Mouse (Mus musculus) c-Kit-positive CD71-negative TER-119-negative erythroid progenitor cells, embryonic 14.5 days (primary cell): Measurements from ENCODE around the gene Gm12166.

Source experiments
- DNase-seq: peaks from one replicate; pipeline ENCODE4 v3.0.0-alpha.2; 2013; ENCODE audit warnings: low read depth

Gm12166 gene

DNA sequence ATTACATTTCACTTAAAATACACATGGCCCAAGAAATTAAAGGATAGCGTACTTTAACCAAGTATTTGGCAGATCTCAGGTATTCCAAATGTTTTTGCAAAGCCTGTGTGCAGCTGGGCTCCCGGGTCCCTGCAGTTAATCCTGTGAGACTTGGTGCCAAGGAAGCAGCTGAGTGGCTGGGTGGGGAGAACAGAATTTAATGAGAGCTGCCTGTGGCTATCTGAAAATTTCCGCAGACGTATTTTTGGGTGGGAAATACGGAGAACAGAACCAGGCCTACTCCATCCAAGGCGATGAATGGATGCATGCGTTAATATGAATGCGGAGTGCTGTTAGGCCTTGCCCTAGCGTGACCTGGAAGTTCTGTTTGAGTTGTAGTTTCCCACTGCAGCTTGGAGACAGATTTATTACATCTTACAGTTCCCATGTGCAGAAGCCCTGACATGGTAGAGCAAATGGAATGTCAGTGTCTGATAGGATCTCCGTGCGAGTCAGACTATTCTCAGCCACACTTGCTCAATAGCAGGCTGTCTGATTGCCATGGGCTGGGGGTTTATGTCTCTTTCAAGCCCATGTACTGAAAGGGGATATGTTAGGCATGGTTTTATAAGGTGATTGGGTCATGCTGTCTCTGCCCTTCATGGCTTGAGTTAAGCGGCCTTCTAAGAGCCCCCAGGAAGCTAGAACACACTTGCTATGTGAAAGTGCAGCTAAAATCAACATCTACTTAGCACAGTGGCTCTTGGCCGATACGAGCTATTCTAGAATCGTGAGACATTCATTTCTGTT is 21.1 kb upstream of the Gm12166 start:
- DNase-seq = no peak

GRCm38 (mm10) chr11:46072466-46073060 is 20.4 kb upstream of the Gm12166 start:
- no peak for DNase-seq

DNA sequence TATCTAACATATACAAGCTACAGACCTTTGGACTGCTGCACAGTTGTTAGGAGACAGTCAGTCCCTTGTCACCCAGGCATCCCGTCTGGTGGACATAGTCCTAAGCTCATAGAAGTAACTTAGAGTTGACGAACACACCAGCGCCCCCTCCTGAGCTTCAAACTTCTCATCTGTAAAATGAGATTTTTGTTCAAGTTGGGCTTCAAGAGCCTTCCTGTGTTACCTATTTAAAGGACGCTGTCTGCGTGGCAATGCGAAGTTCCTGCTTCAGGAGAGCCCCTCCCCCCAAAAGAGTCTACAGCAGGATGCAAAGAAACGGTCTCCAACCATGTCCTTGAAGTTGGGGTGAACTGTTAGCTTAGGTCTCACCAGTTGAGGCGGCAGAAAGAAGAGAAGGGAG is 18.7 kb upstream of the Gm12166 start:
- DNase-seq = no peak

DNA sequence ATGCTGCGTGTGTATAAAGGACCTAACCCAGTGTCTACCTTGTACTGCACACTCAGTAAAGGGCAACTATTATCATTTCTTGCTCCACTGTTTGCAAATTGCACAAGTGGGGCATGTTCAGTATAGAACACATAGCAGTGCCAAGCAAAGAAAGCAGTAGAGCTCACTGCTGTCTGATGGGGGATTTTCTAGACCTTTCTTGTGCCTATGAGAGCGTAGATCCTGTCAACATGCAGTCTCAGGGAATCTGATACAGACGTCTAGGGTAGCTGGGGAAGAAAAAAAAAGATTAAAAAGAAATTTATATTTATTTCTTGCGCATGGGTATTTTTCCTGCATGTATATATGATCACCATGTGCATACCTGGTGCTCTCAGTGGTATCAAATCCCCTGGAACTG is 18.0 kb upstream of the Gm12166 start:
- DNase-seq = no peak

DNA sequence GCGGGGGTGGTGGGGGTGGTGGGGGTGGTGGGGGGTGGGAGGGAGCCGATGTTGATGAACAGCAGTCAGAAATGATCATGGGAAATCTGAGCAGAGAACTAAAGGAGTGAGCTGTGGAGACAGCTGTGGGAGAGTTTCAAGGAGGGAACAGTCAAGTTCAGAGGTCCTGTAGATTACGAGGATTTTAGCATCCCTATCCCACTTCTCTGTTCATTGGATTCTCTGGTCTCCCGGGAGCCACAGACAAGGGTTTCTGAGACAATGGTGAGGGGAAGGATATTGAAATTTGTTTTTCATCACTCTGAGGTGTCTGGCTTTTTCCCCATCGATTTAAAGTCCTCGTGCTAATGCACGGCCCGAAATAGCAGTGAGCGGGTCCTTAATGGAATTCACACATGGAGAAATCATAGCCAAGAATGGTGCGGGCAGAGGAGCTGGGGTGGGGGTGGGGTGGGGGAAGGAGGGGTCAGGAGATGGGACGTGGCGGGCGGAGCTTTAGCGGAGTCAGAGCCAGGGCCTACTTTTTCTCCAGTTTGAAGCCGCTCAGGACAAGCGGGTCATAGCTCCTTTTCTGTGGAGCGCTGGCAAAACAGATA is 17.4 kb upstream of the Gm12166 start:
- no peak for DNase-seq

GRCm38 (mm10) chr11:46068756-46069407 is 16.8 kb upstream of the Gm12166 start:
- DNase-seq = no peak

DNA sequence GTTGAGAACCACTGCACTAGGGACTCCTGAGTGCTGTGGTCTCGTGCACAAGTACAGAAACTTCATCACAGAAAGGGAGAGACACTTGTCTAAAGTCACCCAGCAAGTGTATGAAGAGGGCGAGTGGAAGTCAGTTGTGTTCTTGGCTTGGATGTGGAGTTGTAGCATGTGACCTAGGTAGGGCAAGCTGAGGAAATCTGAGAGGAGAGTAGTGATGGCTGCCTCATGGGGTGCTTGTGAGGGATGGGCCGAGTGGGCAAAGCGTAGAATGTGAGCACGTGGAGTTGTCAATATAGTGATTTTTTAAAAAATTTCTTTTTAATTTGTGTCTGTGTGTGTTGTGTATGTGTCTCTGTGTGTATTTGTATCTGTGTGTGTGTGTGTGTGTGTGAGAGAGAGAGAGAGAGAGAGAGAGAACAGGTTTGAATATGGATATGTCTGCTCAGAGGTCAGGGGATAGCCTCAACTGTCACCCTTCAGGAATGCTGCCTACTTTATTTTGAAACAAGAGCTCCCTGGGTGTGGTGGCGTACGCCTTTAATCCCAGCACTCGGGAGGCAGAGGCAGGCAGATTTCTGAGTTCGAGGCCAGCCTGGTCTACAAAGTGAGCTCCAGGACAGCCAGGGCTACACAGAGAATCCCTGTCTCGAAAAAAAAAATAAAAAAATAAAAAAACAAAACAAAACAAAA is 15.4 kb upstream of the Gm12166 start:
- no peak for DNase-seq

- DNase-seq = no peak
Measured at GRCm38 (mm10) chr11:46065201-46066011, 13.3 kb upstream of the Gm12166 start.

DNA sequence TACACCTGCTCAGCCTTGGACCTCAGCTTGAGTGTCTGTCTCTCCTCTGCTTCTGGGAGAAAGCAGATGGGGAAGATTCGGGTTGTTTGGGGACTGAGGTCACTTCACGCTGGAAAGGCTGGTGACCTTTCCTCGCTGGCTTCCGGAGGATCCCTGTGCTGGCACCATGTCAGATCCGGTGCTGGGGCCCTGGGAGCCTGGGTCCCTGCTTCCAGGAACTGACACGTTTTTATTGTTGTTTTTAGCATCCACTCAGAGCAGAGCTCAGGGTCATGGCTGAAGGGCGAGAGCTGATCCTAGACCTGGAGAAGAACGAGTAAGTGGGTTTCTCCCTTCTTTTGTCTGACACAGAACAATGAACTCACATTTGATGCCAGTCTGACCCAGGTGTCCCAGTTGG is 12.6 kb upstream of the Gm12166 start:
- DNase-seq = no peak

DNA sequence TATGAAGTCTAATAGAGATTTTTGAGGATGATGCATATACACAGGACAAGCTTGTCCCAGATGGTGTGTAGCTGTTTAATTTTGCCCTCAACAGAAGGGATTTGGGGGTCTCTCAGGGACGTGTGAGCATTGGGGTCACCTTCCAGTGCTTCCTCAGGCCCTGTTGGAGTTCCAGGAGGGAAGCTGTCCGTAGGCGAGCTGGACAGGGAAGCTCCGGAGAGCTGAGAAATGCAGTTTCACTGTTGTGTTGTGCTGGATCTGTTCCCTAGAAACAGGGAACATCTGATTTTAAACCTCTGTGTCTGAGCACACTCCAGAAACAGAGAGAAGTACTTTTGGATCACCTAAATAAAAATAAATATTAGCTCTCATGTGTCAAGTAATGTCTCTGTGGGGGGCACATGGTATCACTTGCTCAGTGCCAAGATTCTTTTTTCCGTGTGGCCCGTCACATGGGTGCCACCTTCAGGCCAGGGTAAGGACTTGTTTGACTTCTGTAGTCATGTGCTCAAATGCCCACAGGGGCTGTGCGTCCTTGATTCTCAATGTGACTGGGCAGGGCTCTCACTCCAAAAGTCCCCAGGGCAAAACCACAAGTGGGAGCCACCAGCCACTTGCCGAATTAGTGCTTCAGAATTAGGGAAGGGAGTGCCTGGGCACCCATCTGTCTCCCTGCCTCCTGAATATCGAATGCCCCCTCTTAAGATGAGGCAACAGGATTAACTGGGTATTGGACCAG is 11.0 kb upstream of the Gm12166 start:
- no peak for DNase-seq

GRCm38 (mm10) chr11:46062569-46062968 is 10.4 kb upstream of the Gm12166 start:
- DNase-seq = no peak

DNA sequence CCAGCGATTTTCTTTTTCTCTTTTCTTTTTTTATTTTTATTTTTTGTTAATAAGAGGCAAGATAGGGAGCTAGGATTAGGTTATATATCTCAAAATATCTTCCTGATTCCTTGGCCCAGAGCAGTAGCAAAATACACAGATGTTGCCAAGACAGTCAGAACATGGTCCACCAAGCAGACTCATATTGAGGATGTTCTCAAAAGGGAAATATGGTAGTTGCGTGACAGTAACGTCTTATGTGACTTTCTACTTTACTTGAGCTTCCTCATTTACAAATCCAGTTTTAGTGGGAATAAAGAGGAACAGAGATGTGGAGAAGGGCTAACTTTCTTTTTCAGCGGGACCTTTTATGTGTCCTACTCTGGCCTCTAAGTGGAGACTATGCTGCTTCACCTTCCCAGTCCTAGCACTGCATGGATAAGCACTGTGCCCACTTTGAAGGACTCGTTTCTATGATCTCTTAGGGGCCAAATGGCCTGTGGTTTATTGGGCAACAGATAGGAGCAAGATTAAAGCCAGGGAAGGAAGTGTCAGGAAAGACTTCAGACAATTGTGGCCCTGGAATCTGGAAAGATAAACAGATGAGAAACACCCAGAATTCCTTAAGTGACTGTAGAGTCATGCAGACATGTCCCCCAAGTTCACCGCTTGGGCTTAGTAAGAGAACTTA is 9.8 kb upstream of the Gm12166 start:
- no peak for DNase-seq

DNA sequence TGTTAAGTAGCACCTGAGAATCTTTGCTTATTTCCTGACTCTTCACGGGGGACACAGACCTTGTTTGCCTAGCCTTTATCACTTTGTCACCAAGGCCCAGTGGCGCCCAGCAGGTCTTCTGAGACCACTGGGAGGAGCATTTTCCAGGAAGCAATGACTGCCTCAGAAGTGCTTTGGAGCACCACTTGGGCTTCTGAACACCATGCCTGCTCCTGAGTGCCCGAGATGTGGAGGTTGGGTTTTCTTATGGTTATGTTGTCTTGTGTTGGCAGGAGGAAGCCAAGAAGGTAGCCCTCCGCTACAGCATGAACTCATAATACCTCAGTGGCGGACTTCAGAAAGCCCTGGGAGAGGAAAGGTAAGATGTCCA is 8.5 kb upstream of the Gm12166 start:
- no peak for DNase-seq

GRCm38 (mm10) chr11:46059887-46060650 is 7.9 kb upstream of the Gm12166 start:
- no peak for DNase-seq

- DNase-seq = no peak
Measured at GRCm38 (mm10) chr11:46058916-46059315, 6.8 kb upstream of the Gm12166 start.

DNA sequence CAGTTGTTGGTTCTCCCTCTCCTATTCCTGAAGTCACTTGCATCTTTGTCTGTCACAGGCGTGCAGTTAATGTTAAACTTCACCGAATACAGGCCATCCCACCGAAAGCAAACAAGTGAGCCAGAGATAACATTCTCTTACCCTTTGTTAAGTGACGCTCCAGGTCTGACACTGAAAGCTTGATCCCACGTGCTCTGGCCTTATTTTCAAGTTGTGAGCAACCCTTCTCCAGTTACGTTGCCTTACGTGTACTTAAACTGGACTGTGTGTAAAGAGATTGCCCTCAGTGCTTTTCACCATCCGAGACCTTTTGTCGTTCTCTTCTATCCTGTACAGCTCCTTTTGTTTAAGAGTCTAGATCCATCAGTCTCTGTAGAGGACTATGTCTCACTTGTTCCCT is 5.9 kb upstream of the Gm12166 start:
- no peak for DNase-seq

DNA sequence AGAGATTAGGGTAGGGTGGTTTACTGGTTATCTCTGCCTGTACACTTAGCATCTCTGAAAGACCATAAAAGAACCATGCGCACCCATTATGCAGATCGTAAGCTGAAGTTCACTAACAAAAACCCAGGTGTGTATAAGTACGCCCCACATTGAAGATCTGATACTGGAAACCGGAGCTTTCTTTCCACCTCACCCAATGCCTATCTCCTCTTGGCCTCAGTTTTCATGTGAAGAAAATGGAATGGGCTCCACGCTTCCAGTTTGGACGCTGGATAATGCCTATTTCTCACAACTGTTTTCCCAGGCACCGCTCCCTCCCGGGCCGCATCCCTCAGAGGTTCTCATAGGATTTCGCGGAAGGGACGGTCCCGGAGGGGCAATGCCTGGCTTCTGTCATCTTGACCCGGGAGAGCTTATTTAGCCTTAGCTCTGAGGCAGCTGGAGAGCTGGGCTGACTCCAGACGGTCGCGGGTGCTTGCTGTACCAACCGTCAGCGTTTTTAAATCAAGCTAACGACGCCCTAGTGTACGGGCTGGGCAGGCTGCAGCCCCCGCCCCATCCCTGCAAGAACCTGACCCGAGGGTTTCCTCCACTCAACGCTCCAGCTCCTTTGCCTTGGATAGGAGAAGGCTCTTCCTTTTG is 4.8 kb upstream of the Gm12166 start:
- no peak for DNase-seq

- no peak for DNase-seq
Measured at GRCm38 (mm10) chr11:46055896-46056769, 4.0 kb upstream of the Gm12166 start, which contains the start of gene Adam19. Gene Adam19, plus strand, starts transcription at chr11:46055992.
